ENCODE assay signal across 25 mouse cellular contexts in genomic region chr13:99625196-99625595, GRCm38 (mm10).
DNase-seq lines count a peak whose midpoint lies in the region; ATAC-seq lines count a peak whose summit lies in the region.
"Had no signal": no experiment of that assay in that cellular context is flagged by ENCODE, and none has a peak within 500 bp of the region (broad histone marks: within the 10 kb centered on the region; RNA-seq: fewer than 3 reads in every experiment).

No protein-coding gene starts in this region.

- no peak overlapping the region for H3K4me3 ChIP-seq in midbrain, embryonic 11.5 days (ENCODE audit: low read depth, low read length)
- H3K4me3 ChIP-seq in midbrain, embryonic 10.5 days, result no peak overlapping the region
- H3K4me3 ChIP-seq in forebrain, embryonic 15.5 days, result no peak overlapping the region
- H3K4me3 ChIP-seq: embryonic facial prominence, embryonic 13.5 days; erythroblast, embryonic 14.5 days; gastrocnemius, adult 2 months; heart, embryonic 13.5 days; hindbrain, embryonic 12.5 days had no signal

- no peaks in the 10 kb centered on the region for H3K9me3 ChIP-seq in midbrain, embryonic 11.5 days (ENCODE audit: control insufficient read depth, low read length)
- H3K9me3 ChIP-seq in midbrain, embryonic 10.5 days (replicated peaks), result no peaks in the 10 kb centered on the region
- H3K9me3 ChIP-seq in forebrain, embryonic 15.5 days, result no peaks in the 10 kb centered on the region
- H3K9me3 ChIP-seq: embryonic facial prominence, embryonic 13.5 days; heart, embryonic 13.5 days; hindbrain, embryonic 12.5 days had no signal

- DNase-seq in embryo, embryonic 11 days, result peak; percentile 42
- no peak for DNase-seq in embryo, embryonic 10 days (ENCODE audit: low spot score)
- peak; percentile 47 for DNase-seq in midbrain, embryonic 11.5 days (ENCODE audit: low spot score, missing footprints)
- DNase-seq in midbrain, embryonic 10.5 days (ENCODE audit: low spot score), result no peak
- peak; percentile 63 for DNase-seq in fat pad, adult 2 months (ENCODE audit: extremely low read depth, low read depth, low spot score)
- DNase-seq in kidney, adult 18-20 months, result no peak
- DNase-seq: adrenal gland, adult 8-10 months; adrenal gland, postnatal 36 days; cerebellum, adult 2 months; cerebellum, postnatal 10 days; forebrain, postnatal 0 days; gastrocnemius, adult 2 months; gastrocnemius, postnatal 25 days; heart, adult 11 months; heart, postnatal 36 days; kidney, adult 8-10 months had no signal

- no peak overlapping the region for H3K27ac ChIP-seq in midbrain, embryonic 11.5 days (ENCODE audit: low read depth, low read length)
- no peak overlapping the region for H3K27ac ChIP-seq in midbrain, embryonic 10.5 days (replicated peaks)
- no peak overlapping the region for H3K27ac ChIP-seq in forebrain, embryonic 15.5 days (replicated peaks)
- H3K27ac ChIP-seq: embryonic facial prominence, embryonic 13.5 days; gastrocnemius, adult 2 months; heart, embryonic 13.5 days; hindbrain, embryonic 12.5 days had no signal

- no peak overlapping the region for H3K4me2 ChIP-seq in midbrain, embryonic 11.5 days
- no peak overlapping the region for H3K4me2 ChIP-seq in forebrain, embryonic 15.5 days (replicated peaks)
- H3K4me2 ChIP-seq: embryonic facial prominence, embryonic 13.5 days; heart, embryonic 13.5 days; hindbrain, embryonic 12.5 days had no signal

- no peaks in the 10 kb centered on the region for H3K36me3 ChIP-seq in midbrain, embryonic 11.5 days (ENCODE audit: control insufficient read depth, insufficient read depth, low read length)
- no peaks in the 10 kb centered on the region for H3K36me3 ChIP-seq in midbrain, embryonic 10.5 days
- no peaks in the 10 kb centered on the region for H3K36me3 ChIP-seq in forebrain, embryonic 15.5 days
- H3K36me3 ChIP-seq: embryonic facial prominence, embryonic 13.5 days; heart, embryonic 13.5 days; hindbrain, embryonic 12.5 days had no signal

- no peaks in the 10 kb centered on the region for H3K4me1 ChIP-seq in midbrain, embryonic 11.5 days (ENCODE audit: control insufficient read depth, insufficient read depth, low read length)
- H3K4me1 ChIP-seq in midbrain, embryonic 10.5 days, result no peaks in the 10 kb centered on the region
- no peaks in the 10 kb centered on the region for H3K4me1 ChIP-seq in forebrain, embryonic 15.5 days
- H3K4me1 ChIP-seq: embryonic facial prominence, embryonic 13.5 days; heart, embryonic 13.5 days; hindbrain, embryonic 12.5 days had no signal

- no peaks in the 10 kb centered on the region for H3K27me3 ChIP-seq in midbrain, embryonic 11.5 days (ENCODE audit: control insufficient read depth, insufficient read depth, low read length)
- no peaks in the 10 kb centered on the region for H3K27me3 ChIP-seq in midbrain, embryonic 10.5 days (ENCODE audit: low read depth, poor library complexity, severe bottlenecking)
- H3K27me3 ChIP-seq in forebrain, embryonic 15.5 days, result no peaks in the 10 kb centered on the region
- H3K27me3 ChIP-seq: CH12.LX; embryonic facial prominence, embryonic 13.5 days; heart, embryonic 13.5 days; hindbrain, embryonic 12.5 days had no signal

- ATAC-seq in midbrain, embryonic 11.5 days (ENCODE audit: low FRiP score), result no peak
- no peak for ATAC-seq in forebrain, embryonic 15.5 days (replicated peaks)
- ATAC-seq in inflammation-experienced regulatory T-cells, adult 6 months, result no peak
- ATAC-seq: forebrain, postnatal 0 days; hindbrain, embryonic 16.5 days; intestine, embryonic 16.5 days had no signal

- H3K9ac ChIP-seq in midbrain, embryonic 11.5 days (ENCODE audit: low read length), result no peak overlapping the region
- no peak overlapping the region for H3K9ac ChIP-seq in forebrain, embryonic 15.5 days (replicated peaks)
- H3K9ac ChIP-seq: embryonic facial prominence, embryonic 13.5 days; forebrain, postnatal 0 days; heart, embryonic 13.5 days; hindbrain, embryonic 12.5 days had no signal

- WGBS in midbrain, embryonic 11.5 days, result 85% methylated on average over 4 of the region's 4 CpGs
- WGBS in midbrain, embryonic 10.5 days, result 92% methylated on average over 4 of the region's 4 CpGs
- 85% methylated on average over 4 of the region's 4 CpGs for WGBS in forebrain, embryonic 15.5 days

Comparison
In these comparisons a context has a peak if more than half of its experiments do, and no peak if none do; other contexts are left out.
1. DNase-seq: peak in embryo, embryonic 11 days (single experiment), midbrain, embryonic 11.5 days (single experiment) and fat pad, adult 2 months (single experiment); none in embryo, embryonic 10 days (single experiment), midbrain, embryonic 10.5 days (single experiment) and kidney, adult 18-20 months (single experiment).